Mouse (Mus musculus) heart, embryonic 13.5 days (tissue): ENCODE data around the gene Top1. TPM values are rescaled to one million over a fixed set of nuclear protein-coding genes. Genes with fewer than 3 reads are reported as not detected.

Experiments used
- ATAC-seq: fragments of 200-750 bp; cut with Nextera tagmentation; 2 replicates; pipeline ENCODE4 v1.8.0; 2017; ENCODE audit warnings: moderate TSS enrichment; ENCODE audit not compliant: insufficient number of reproducible peaks, low FRiP score, low TSS enrichment; ENCODE audit errors: extremely low read depth
- H3K27ac ChIP-seq: fragments of 300-500 bp; sonication (generic); replicated peaks from 2 replicates; pipeline ENCODE4 v1.5.1; 2015; ENCODE audit warnings: moderate library complexity, mild to moderate bottlenecking, inconsistent platforms
- H3K27me3 ChIP-seq: fragments of 300-500 bp; sonication (generic); replicated peaks from 2 replicates; pipeline ENCODE4 v1.6.1; 2015; ENCODE audit warnings: mild to moderate bottlenecking, inconsistent platforms
- H3K36me3 ChIP-seq: fragments of 300-500 bp; sonication (generic); 2 replicates; pipeline ENCODE4 v1.6.1; 2015; ENCODE audit warnings: mild to moderate bottlenecking, inconsistent platforms
- H3K4me1 ChIP-seq: fragments of 300-500 bp; sonication (generic); 2 replicates; pipeline ENCODE4 v1.6.1; 2015; ENCODE audit warnings: inconsistent platforms
- H3K4me2 ChIP-seq: fragments of 300-500 bp; sonication (generic); 2 replicates; pipeline ENCODE4 v1.6.1; 2015; ENCODE audit warnings: inconsistent platforms, mild to moderate bottlenecking, moderate library complexity
- H3K4me3 ChIP-seq: fragments of 300-500 bp; sonication (generic); 2 replicates; pipeline ENCODE4 v1.5.1; 2015; ENCODE audit warnings: moderate library complexity, mild to moderate bottlenecking, inconsistent platforms
- H3K9ac ChIP-seq: fragments of 300-500 bp; sonication (generic); 2 replicates; pipeline ENCODE4 v1.6.1; 2015; ENCODE audit warnings: inconsistent platforms, mild to moderate bottlenecking, moderate library complexity
- H3K9me3 ChIP-seq: fragments of 300-500 bp; sonication (generic); 2 replicates; pipeline ENCODE4 v1.6.1; 2016; ENCODE audit warnings: inconsistent platforms
- WGBS: fragments of 180-500 bp; shearing (Covaris S2); methylation state at CpG from one replicate; pipeline ENCODE4 v1.1.7; 2015; ENCODE audit warnings: mixed read lengths; 5-methylcytosine and 5-hydroxymethylcytosine counted together
- microRNA-seq: library from miRNA; unstranded; fragments of <30 nt; microRNA quantifications from one replicate; pipeline ENCODE4, GENCODE M21; 2016
- polyA plus RNA-seq: library from polyadenylated mRNA; unstranded; fragments of >200 nt; fragmentation: Nextera tagmentation; extraction: Ambion mirVana; gene quantifications from 2 replicates; pipeline ENCODE4 v1.2.1, GENCODE M21; 2015

The Top1 gene
- polyA plus RNA-seq, 1 experiment from 2014 or later: 44.9 TPM

DNA sequence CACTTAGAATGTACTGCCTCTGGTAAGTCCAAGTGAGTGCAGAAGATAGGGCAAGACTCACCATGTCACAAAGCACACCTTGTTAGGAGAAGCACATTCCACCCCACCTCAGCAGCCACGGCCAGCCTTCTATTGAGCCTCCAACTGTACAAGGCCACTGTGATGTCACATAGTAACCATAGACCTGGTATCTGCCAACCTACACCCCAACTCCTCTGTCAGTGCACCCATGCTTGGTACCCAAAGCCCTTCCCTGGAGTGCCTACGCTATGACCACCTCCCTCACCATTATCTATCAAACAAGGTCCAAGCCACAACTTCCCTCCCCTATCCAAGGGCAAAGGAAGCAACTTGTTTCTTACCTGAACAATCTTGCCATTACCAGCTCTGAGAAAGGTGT lies 123.3 kb downstream of the Top1 start:
- peaks cover 53% of the 10 kb centered on the region for H3K36me3 ChIP-seq
- no peak for ATAC-seq
- no peak overlapping the region for H3K9ac ChIP-seq
- H3K4me1 ChIP-seq: 0 out of 2 replicates have a peak, but pooled peaks cover 12% of the 10 kb centered on the region
- no peak overlapping the region for H3K27ac ChIP-seq
- H3K9me3 ChIP-seq: no peaks in the 10 kb centered on the region
- 93% methylated on average over 2 of the region's 2 CpGs for WGBS
- no peak overlapping the region for H3K4me3 ChIP-seq
- no peaks in the 10 kb centered on the region for H3K27me3 ChIP-seq
- no peak overlapping the region for H3K4me2 ChIP-seq

DNA sequence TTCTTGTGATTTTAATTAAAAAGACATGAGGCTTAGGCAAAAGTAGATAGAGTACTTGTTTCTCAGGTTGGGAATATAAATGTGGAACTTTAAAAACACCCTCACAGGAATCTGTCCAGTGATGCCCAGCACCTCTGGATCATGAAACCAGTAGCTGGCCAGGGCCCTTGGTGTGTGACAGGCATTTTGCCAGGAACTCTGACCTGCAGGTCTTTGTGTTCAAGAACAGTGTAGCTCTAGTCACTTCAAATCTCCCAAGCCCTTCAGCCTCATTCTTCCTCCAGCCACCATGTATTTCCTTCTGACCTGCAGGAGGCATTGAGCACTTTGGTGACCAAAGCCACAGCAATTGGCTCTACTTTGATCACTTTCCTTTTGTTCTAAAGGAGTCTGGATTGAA lies 124.7 kb downstream of the Top1 start:
- Histone ChIP-seq H3K27me3 (no peaks in the 10 kb centered on the region), H3K4me3 (no peak overlapping the region), H3K4me2 (no peak overlapping the region), H3K9ac (no peak overlapping the region), H3K9me3 (no peaks in the 10 kb centered on the region), H3K27ac (no peak overlapping the region), H3K4me1 (no peaks in the 10 kb centered on the region), H3K36me3 (peaks cover 40% of the 10 kb centered on the region)
- ATAC-seq: no peak

DNA sequence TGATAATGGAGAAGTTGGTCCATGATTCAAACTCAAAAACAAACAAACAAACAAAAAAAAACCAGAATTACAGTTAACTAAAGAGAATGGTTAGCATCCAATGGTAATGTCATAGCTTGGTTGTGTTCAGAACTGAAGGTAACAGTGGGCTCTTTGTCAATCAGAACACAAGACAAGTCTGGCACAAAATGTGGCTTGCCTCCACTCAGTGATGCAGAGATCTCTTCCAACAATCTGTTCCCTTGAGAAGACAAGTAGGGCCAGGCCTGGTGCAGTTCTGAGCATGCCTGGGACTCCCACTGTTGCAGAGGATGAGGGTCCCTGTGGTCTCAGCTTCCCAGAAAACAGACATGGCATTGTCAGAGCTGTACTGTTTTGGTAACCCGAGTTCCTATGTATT lies 125.2 kb downstream of the Top1 start:
- H3K4me1 ChIP-seq: no peaks in the 10 kb centered on the region
- no peak overlapping the region for H3K4me3 ChIP-seq
- no peak overlapping the region for H3K27ac ChIP-seq
- no peak overlapping the region for H3K9ac ChIP-seq
- H3K27me3 ChIP-seq: no peaks in the 10 kb centered on the region
- WGBS: 84% methylated on average over 1 of the region's 1 CpGs
- no peaks in the 10 kb centered on the region for H3K9me3 ChIP-seq
- H3K36me3 ChIP-seq: peaks cover 35% of the 10 kb centered on the region
- ATAC-seq: no peak
- no peak overlapping the region for H3K4me2 ChIP-seq

DNA sequence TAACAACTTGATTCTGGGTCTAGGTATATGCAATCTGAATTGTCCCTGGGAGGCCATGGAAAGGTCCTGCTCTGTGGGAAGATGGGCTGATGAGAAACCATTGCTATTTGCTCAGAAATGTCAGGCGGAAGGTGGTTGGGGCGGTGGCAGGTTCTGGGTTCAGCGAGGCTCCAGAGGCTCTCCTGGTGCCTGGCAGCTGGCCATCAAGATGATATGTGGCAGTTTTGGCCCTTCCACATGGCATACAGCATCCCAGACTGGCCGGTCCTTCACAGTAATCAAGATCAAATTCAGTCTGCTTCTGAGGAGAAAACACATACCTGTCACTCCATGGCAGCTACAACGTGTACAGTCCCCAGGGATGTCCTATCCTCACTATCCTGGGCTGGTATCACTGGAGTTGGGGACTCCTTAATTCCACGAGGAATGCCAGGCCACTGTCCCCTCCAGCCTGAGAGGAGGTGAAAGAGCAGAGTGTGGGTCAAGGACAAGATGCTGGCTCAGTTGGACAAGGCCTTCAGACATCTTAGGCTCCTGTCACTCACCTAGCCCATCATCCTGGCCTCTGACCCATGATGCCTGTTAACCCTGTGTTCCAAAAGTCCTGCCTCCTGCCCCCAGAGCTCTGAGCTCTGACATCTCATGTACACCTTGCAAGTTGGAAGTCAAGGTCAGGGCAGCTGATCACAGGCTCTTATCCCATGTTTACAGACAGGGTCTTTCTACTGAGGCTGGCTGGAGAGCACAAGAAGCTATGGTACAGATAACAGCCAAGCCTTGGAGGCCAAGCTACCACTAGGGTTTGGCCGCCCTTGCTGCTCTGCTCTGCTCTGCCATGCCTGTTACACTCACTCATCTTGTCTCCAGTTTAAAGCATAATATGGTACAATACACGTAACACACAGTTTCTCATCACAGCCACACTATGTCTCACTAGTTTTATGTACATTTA lies 125.9 kb downstream of the Top1 start:
- no peaks in the 10 kb centered on the region for H3K4me1 ChIP-seq
- no peak overlapping the region for H3K4me2 ChIP-seq
- no peak overlapping the region for H3K27ac ChIP-seq
- H3K4me3 ChIP-seq: no peak overlapping the region
- H3K9ac ChIP-seq: no peak overlapping the region
- no peak for ATAC-seq
- H3K9me3 ChIP-seq: no peaks in the 10 kb centered on the region
- peaks cover 32% of the 10 kb centered on the region for H3K36me3 ChIP-seq
- WGBS: 72% methylated on average over 8 of the region's 8 CpGs
- H3K27me3 ChIP-seq: no peaks in the 10 kb centered on the region

Small RNAs within 50 kb of the gene (microRNA-seq; reads per million reads assigned to microRNA genes)
- not detected for gene Gm23968

Other genes starting within 250 kb of the Top1 start
- 25.5 and 29.4 TPM in 2 replicates for gene Plcg1, start 85.4 kb downstream of the Top1 start, polyA plus RNA-seq
- 6.8 TPM in 2 replicates for gene Zhx3, start 227.1 kb downstream of the Top1 start, polyA plus RNA-seq
- 1.4 and 1.6 TPM in 2 replicates for gene Lpin3, start 234.8 kb downstream of the Top1 start, polyA plus RNA-seq